Mouse (Mus musculus): ENCODE measurements at regions not wholly inside any gene's neighbourhood (a gene's known extent, or its start where the extent isn't known, plus 50 kb on each side); places are given as distances from the start of the nearest gene placed in this dataset.

- TF ChIP-seq POLR2A (IDR thresholded peaks at IDR 0.05; ENCODE audit: insufficient read depth, low read length): no peak
- TF ChIP-seq CTCF (IDR thresholded peaks at IDR 0.05; ENCODE audit: low read depth, low read length): no peak
- no peak for TF ChIP-seq EP300 (IDR thresholded peaks at IDR 0.05; ENCODE audit: insufficient read depth, low read depth, low read length)
These were observed 63.3 kb upstream of the Shh start for GRCm38 (mm10) chr5:28530202-28530855.

Measured in ES-Bruce4 (cell line).